Mouse (Mus musculus): ENCODE results near the gene Crybb1.

DNA sequence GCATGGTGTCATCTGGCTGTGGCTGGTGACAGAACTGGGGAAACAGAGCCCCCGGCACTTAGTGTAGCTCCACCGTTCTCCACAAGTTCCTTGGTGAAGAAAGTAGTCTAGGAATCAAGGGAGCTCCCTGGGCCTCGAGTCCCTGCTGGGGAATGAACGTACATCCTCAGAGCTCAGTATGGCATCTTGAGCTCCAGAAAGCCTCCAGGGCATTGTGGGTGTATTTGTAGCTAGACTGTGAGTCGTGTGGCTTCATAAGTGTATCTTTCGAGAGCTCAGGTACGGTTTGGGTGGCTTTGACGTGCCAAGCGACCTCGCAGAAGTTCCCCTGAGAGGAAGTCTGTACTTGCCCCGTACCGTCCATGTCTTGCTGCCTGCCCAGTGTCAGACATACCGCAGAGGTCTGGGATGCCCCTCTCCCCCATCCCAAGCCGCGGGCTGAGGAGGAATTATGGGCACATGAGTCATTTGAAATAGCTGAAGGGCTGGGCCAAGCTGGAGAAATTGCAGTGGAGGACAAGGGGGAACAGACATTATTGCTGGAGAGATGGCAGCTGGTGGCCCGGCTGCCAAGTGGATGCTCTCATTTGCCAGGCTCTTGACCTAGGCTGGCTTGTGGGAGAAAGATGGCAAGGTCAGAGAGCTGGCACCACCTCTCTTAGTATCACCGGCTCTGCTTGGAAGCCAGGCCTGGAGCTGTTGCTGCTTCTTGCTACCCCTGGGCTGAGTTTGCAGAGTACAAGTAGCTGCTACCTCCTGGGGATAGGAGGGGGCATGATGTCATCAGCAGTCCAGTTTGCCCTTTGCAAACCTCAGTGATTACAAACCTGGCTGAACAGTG is 23.8 kb downstream of the Crybb1 start:
- TF ChIP-seq CTCF (IDR thresholded peaks at IDR 0.05; ENCODE audit: low read depth, low read length), result no peak
- TF ChIP-seq GATA1 (IDR thresholded peaks at IDR 0.05; ENCODE audit: borderline replicate concordance, low read length), result no peak

Data from G1E (cell line).